Mouse (Mus musculus) gastrocnemius, postnatal 25 days (tissue): Measurements from ENCODE around the gene Zfp991. TPM values are rescaled to one million over a fixed set of nuclear protein-coding genes. Genes with fewer than 3 reads are reported as not detected.
"Not testable (repeated sequence)": the region's sequence is repeated elsewhere in the genome, so short reads cannot be mapped to it uniquely, and the experiment has no call there.

Experiments
- DNase-seq: peaks from one replicate; pipeline ENCODE4 v3.0.0; 2022
- long read RNA-seq, 2 experiments: library from polyadenylated mRNA; stranded (forward); transcript quantifications; one replicate each; pipeline ENCODE4 v2.0.0; 2021
- total RNA-seq, 2 experiments: library from RNA; stranded (reverse); gene quantifications; 1 replicate in 1 of 2; 2 replicates in 1 of 2; pipeline ENCODE4 v1.2.3; 2021

Gene Zfp991
- 1 to 10 TPM; 1.5 to 2.7 TPM for total RNA-seq
- long read RNA-seq, experiment 1, partial matches to known transcripts, result 0 of 2 reads
- long read RNA-seq, experiment 1, other reads (novel, unspliced or antisense), result 1 of 2 reads
- long read RNA-seq, experiment 2, result 0 reads

DNA sequence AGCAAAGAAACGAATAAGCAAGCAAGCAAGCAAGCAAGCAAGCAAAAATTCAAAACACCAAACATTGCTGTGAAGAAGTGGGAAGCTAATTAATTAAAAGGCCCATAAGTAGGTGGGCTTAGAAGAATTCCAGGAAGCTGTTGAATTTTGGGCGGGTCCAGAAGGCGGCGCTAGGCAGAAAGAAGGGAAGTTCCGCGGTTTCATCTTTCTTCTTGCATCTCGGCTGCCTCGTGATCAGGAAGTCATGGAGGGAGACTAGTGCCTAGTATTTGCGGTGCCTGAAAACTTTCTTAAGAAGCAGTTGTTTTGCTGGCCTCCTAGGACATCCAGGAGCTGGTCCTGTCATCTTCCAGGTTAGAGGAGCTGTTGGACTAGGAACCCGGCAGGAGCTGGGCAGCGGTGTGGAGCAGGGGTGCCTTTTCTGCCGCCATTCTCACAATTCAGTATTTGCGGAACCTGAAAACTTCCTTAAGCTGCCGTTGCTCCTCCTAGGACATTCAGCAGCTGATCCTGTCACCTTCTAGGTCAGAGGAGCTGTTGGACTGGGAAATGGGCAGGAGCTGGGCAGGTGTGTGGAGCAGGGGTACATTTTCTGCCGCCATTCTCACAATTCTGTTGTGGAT is at the start of gene Zfp991:
TSS of gene Zfp991 (plus strand) at position 202 of the 623 bp plus-strand sequence.
- not testable (repeated sequence) for DNase-seq

DNA sequence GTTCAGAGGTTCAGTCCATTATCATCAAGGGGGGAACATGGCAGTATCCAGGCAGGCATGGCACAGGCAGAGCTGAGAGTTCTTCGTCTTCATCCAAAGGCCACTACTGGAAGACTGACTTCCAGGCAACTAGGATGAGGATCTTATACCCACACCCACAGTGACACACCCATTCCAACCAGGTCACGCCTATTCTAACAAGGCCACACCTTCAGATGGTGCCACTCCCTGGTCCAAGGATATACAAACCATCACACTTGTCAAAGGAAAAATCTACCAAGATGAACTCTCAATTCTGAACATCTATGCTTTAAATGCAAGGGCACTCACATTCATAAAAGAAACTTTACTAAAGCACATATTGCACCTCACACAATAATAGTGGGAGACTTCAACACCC is 36.2 kb upstream of the Zfp991 start:
- not testable (repeated sequence) for DNase-seq

DNA sequence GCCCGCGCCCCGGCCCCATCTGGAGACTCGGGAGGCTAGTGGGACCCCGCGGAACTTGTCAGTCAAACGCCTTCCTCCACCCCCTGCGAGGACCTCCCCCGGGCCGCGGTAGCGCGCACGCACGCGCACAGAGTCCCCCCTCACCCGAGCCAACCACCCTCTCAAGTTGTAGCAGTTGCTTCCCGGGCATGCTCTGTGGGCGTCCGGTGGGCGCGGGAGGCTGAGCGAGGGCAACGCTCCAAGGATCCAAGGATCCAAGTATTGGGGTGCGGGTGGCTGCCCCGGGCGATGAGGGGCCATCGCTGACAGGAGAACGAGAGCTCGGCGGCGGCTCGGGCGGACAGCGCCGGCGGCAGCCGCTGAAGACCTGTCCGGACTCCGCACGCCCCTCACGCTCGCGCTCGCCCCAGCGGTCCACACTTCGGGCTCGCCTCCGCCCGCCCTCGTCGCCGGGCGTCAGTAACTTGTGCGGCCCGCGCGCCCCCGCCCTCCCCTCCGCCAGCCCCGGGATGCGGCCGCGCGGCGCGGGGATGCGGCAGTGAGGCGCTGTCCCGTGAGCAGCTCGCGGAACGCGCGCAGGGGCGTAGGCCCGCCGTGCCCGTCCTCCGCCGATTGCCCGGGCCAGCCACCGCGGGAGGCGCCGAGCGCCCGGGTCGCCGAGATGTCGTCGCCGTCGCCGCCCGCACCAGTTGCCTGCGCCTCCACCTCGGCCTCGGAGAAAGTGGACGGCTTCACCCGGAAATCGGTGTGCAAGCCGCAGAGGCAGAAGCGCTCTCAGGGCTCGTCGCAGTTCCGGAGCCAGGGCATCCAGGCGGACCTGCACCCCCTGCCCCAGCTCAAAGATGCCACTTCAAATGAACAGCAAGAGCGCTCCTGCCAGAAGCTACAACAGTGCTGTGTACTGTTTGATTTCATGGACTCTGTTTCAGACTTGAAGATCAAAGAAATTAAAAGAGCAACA is 29.9 kb upstream of the Zfp991 start:
- not testable (repeated sequence) for DNase-seq

- DNase-seq, result not testable (repeated sequence)
Observed at GRCm38 (mm10) chr4:147103814-147104213, 28.0 kb upstream of the Zfp991 start.

GRCm38 (mm10) chr4:147117839-147118238 is 14.0 kb upstream of the Zfp991 start:
- DNase-seq, result not testable (repeated sequence)

GRCm38 (mm10) chr4:147122286-147122685 is 9.6 kb upstream of the Zfp991 start:
- DNase-seq, result not testable (repeated sequence)

DNA sequence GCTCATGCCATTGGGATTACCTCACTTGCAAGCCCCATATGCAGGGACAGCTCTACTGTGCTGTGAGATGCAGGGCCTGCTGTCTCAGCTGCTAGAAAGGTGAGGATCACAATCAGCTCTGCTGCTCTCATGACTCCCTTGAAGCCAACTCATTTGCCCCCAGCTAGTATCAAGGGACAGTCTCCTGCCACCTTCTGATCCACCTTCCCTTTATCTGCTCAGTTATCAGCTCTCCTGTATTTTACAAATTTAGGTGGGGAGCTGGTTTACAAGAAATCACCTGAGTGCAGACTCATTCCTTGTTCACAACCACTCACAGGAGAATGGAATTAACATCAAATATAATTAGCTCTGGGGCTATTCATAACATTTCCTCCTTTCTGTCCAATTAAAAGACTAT is 8.0 kb upstream of the Zfp991 start:
- not testable (repeated sequence) for DNase-seq

GRCm38 (mm10) chr4:147124400-147125306 is 7.2 kb upstream of the Zfp991 start:
- peak; percentile 28 for DNase-seq

DNA sequence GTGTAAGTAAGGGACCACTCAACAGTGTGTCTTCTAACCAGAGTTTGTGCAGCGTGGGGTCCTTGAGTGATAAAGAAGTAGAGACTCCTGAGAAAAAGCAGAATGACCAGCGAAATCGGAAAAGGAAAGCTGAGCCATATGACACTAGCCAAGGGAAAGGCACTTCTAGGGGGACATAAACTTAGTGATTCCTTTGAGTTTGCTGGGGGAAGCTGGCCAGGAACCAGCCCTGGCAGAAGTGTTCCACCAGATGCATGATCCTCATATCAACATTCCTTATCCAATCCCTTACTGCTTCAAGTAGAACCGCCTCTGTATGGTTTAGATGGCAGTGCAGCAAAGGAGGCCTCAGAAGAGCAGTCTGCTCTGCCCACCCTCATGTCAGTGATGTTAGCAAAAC is 6.5 kb upstream of the Zfp991 start:
- not testable (repeated sequence) for DNase-seq

- not testable (repeated sequence) for DNase-seq
Observed at GRCm38 (mm10) chr4:147125870-147126269, 6.0 kb upstream of the Zfp991 start.

DNA sequence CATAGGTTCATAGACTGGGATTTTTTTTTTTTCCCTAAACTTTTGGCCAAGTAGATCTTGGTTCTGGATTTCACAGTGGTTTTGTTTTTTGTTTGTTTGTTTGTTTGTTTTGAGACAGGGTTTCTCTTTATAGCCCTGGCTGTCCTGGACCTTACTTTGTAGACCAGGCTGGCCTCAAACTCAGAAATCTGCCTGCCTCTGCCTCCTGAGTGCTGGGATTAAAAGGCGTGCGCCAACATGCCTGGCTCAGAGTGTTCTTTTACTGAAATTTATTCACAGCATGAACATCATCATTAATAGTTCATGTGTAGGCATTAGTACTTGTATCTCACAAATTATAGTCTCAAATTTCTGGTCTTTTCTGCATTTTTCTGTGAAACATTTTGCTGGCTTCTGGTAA is 5.4 kb upstream of the Zfp991 start:
- DNase-seq, result not testable (repeated sequence)

- not testable (repeated sequence) for DNase-seq
Observed at GRCm38 (mm10) chr4:147127137-147127536, 4.7 kb upstream of the Zfp991 start.

GRCm38 (mm10) chr4:147128152-147128551 is 3.7 kb upstream of the Zfp991 start:
- DNase-seq, result not testable (repeated sequence)

DNA sequence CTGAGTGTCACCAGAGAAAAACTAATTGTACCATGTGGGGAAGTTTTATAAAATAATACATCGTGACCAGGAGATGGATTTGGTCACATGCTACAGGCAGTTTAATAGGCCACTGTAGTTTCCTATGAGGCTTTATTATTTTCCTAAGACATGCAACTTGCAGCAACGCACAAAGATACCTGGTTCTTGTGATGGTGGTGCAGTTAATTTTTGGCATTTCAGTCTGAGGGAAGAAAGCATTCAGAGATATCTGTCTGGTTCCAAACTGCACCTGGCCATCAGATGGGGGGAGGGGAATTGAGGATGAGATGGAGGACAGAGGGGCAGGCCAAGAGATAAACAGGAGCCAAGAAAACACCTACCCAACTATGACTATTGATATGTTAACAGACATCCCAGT is 1.8 kb downstream of the Zfp991 start:
- DNase-seq, result not testable (repeated sequence)

- not testable (repeated sequence) for DNase-seq
Observed at GRCm38 (mm10) chr4:147141757-147142156, 9.9 kb downstream of the Zfp991 start.

DNA sequence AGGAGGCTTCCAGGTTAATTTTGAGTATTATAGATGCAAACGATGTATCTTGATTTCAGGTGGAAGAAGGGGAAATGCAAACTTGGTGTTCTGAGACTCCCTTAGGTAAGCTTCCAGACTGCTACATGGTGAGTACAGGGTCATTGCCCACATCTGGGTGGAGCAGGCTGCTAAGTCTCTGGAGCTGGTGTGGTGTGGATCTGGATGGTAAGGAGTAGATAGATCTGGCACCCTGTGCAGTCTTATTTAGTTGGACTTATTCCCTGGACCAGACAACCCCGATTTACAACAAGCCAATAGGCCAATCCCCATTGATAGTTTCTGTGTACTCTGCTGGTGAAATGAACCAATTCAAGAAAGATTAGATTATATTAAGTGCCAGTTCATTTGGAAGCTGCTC is 33.4 kb downstream of the Zfp991 start:
- not testable (repeated sequence) for DNase-seq

DNA sequence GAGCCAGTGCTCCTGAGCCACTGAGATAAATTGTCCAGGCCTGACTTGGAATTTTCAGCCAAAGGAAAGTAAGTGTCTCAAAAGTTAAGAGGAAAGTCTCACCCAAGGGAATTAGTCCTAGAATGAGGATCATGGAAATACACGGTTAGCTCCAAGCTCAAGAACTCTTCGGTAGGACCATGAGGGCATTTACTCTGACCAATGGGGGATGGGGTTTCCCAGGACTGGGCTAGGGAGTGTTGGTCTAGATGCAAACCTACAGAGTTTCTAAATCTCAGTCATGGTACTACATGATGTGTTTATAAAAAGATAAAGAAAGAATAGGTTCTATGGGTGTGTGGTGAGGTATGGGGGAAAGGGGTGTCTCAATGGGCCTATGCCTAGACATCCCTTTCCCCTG is 38.7 kb downstream of the Zfp991 start:
- not testable (repeated sequence) for DNase-seq

GRCm38 (mm10) chr4:147171557-147171956 is 39.7 kb downstream of the Zfp991 start:
- not testable (repeated sequence) for DNase-seq

- not testable (repeated sequence) for DNase-seq
Observed at GRCm38 (mm10) chr4:147176279-147176880, 44.5 kb downstream of the Zfp991 start.

GRCm38 (mm10) chr4:147181141-147181685 is 49.4 kb downstream of the Zfp991 start:
- not testable (repeated sequence) for DNase-seq
